Mouse (Mus musculus) stomach, embryonic 16.5 days (tissue): ENCODE data around the gene Gpx3. TPM values are rescaled to one million over a fixed set of nuclear protein-coding genes. Genes with fewer than 3 reads are reported as not detected.

Experiments
- ATAC-seq: fragments of 200-750 bp; cut with Nextera tagmentation; 2 replicates; pipeline ENCODE4 v1.8.0; 2017; ENCODE audit warnings: moderate number of reproducible peaks, moderate TSS enrichment; ENCODE audit not compliant: insufficient read depth, low FRiP score
- H3K27ac ChIP-seq: fragments of 300-500 bp; sonication (generic); 2 replicates; pipeline ENCODE4 v1.5.1; 2014; ENCODE audit warnings: low read length
- H3K27me3 ChIP-seq: fragments of 300-500 bp; sonication (generic); 2 replicates; pipeline ENCODE4 v1.6.1; 2014; ENCODE audit warnings: low read length, control low read depth, mixed read lengths; ENCODE audit not compliant: control insufficient read depth, insufficient read depth
- H3K36me3 ChIP-seq: fragments of 300-500 bp; sonication (generic); 2 replicates; pipeline ENCODE4 v1.6.1; 2014; ENCODE audit warnings: low read length; ENCODE audit not compliant: control insufficient read depth, insufficient read depth
- H3K4me1 ChIP-seq: fragments of 300-500 bp; sonication (generic); 2 replicates; pipeline ENCODE4 v1.6.1; 2014; ENCODE audit warnings: low read length, control low read depth, mixed read lengths; ENCODE audit not compliant: control insufficient read depth, insufficient read depth
- H3K4me2 ChIP-seq: fragments of 300-500 bp; sonication (generic); 2 replicates; pipeline ENCODE4 v1.6.1; 2014; ENCODE audit warnings: low read depth, low read length, mixed read lengths
- H3K4me3 ChIP-seq: fragments of 300-500 bp; sonication (generic); replicated peaks from 2 replicates; pipeline ENCODE4 v1.5.1; 2014; ENCODE audit warnings: mild to moderate bottlenecking, low read length
- H3K9ac ChIP-seq: fragments of 300-500 bp; sonication (generic); 2 replicates; pipeline ENCODE4 v1.6.1; 2014; ENCODE audit warnings: low read length
- H3K9me3 ChIP-seq: fragments of 300-500 bp; sonication (generic); replicated peaks from 2 replicates; pipeline ENCODE4 v1.6.1; 2016; ENCODE audit warnings: low read length, control low read depth; ENCODE audit not compliant: control insufficient read depth
- WGBS: fragments of 180-500 bp; shearing (Covaris S2); extraction: QIAGEN DNeasy Blood & Tissue Kit; methylation state at CpG from one replicate; pipeline ENCODE4 v1.1.7; 2014; 5-methylcytosine and 5-hydroxymethylcytosine counted together
- polyA plus RNA-seq: library from polyadenylated mRNA; unstranded; fragments of >200 nt; fragmentation: Nextera tagmentation; extraction: Ambion mirVana; gene quantifications from 2 replicates; pipeline ENCODE4 v1.2.1, GENCODE M21; 2015

Gpx3 gene
- polyA plus RNA-seq, 1 experiment from 2014 or later: 174 TPM

GRCm38 (mm10) chr11:54866119-54867048 lies 35.9 kb upstream of the Gpx3 start, which contains the start of gene Hint1:
Gene Hint1, plus strand, starts transcription at chr11:54866383.
- H3K9ac ChIP-seq: peak within 1 kb of the TSS; percentile 98
- H3K27me3 ChIP-seq: no peaks in the 10 kb centered on the region
- H3K36me3 ChIP-seq: peaks cover 15% of the 10 kb centered on the region; the same call in 1 of the 2 replicates
- WGBS: under 1% methylated on average over 106 of the region's 107 CpGs
- H3K4me1 ChIP-seq: peaks cover 12% of the 10 kb centered on the region
- no peaks in the 10 kb centered on the region for H3K9me3 ChIP-seq
- peak within 1 kb of the TSS; percentile 96 for H3K27ac ChIP-seq
- peak within 1 kb of the TSS; percentile 86 for H3K4me3 ChIP-seq
- H3K4me2 ChIP-seq: peak within 1 kb of the TSS; percentile 66
- ATAC-seq: peak; percentile 82

- peak overlapping the region; percentile 66 for H3K4me2 ChIP-seq
- peaks cover 12% of the 10 kb centered on the region for H3K4me1 ChIP-seq
- peak overlapping the region; percentile 86 for H3K4me3 ChIP-seq
- no peaks in the 10 kb centered on the region for H3K27me3 ChIP-seq
- under 1% methylated on average over 5 of the region's 5 CpGs for WGBS
- peak; percentile 53; the same call in 1 of the 2 replicates for ATAC-seq
- H3K9me3 ChIP-seq: no peaks in the 10 kb centered on the region
- peaks cover 16% of the 10 kb centered on the region; the same call in 1 of the 2 replicates for H3K36me3 ChIP-seq
- H3K9ac ChIP-seq: peak overlapping the region; percentile 98
- H3K27ac ChIP-seq: peak overlapping the region; percentile 96
Measured at GRCm38 (mm10) chr11:54867049-54867385, 35.2 kb upstream of the Gpx3 start.

- Histone ChIP-seq H3K9ac (no peak overlapping the region), H3K36me3 (peaks cover 19% of the 10 kb centered on the region; the same call in 1 of the 2 replicates), H3K27ac (no peak overlapping the region), H3K9me3 (no peaks in the 10 kb centered on the region), H3K4me3 (peak overlapping the region; percentile 86; the same call in 1 of the 2 replicates), H3K27me3 (no peaks in the 10 kb centered on the region), H3K4me1 (peaks cover 12% of the 10 kb centered on the region), H3K4me2 (peak overlapping the region; percentile 66)
- 81% methylated on average over 3 of the region's 3 CpGs for WGBS
- ATAC-seq: no peak
Measured at GRCm38 (mm10) chr11:54867903-54868434, 34.3 kb upstream of the Gpx3 start.

GRCm38 (mm10) chr11:54868445-54868844 lies 33.8 kb upstream of the Gpx3 start:
- Histone ChIP-seq H3K9ac (no peak overlapping the region), H3K4me2 (no peak overlapping the region), H3K4me1 (peaks cover 12% of the 10 kb centered on the region), H3K4me3 (no peak overlapping the region), H3K27ac (no peak overlapping the region), H3K36me3 (peaks cover 24% of the 10 kb centered on the region), H3K9me3 (no peaks in the 10 kb centered on the region), H3K27me3 (no peaks in the 10 kb centered on the region)
- WGBS: 47% methylated on average over 2 of the region's 2 CpGs
- ATAC-seq: no peak

- Histone ChIP-seq H3K4me2 (no peak overlapping the region), H3K27ac (no peak overlapping the region), H3K4me1 (peaks cover 12% of the 10 kb centered on the region), H3K9me3 (no peaks in the 10 kb centered on the region), H3K4me3 (no peak overlapping the region), H3K36me3 (peaks cover 30% of the 10 kb centered on the region), H3K27me3 (no peaks in the 10 kb centered on the region), H3K9ac (no peak overlapping the region)
- ATAC-seq: no peak
- WGBS: 76% methylated on average over 3 of the region's 3 CpGs
Measured at GRCm38 (mm10) chr11:54869318-54869717, 32.9 kb upstream of the Gpx3 start.

GRCm38 (mm10) chr11:54871831-54872537 lies 30.3 kb upstream of the Gpx3 start:
- WGBS: 80% methylated on average over 7 of the region's 7 CpGs
- no peak overlapping the region for H3K9ac ChIP-seq
- peaks cover 12% of the 10 kb centered on the region for H3K4me1 ChIP-seq
- H3K9me3 ChIP-seq: no peaks in the 10 kb centered on the region
- no peak for ATAC-seq
- peaks cover 31% of the 10 kb centered on the region for H3K36me3 ChIP-seq
- no peak overlapping the region for H3K4me3 ChIP-seq
- no peak overlapping the region for H3K27ac ChIP-seq
- no peaks in the 10 kb centered on the region for H3K27me3 ChIP-seq
- H3K4me2 ChIP-seq: no peak overlapping the region

- ATAC-seq: no peak
- Histone ChIP-seq H3K4me3 (no peak overlapping the region), H3K27ac (no peak overlapping the region), H3K9me3 (no peaks in the 10 kb centered on the region), H3K4me1 (0 out of 2 replicates have a peak, but pooled peaks cover 3% of the 10 kb centered on the region), H3K4me2 (no peak overlapping the region), H3K9ac (no peak overlapping the region), H3K27me3 (no peaks in the 10 kb centered on the region), H3K36me3 (peaks cover 18% of the 10 kb centered on the region; the same call in 1 of the 2 replicates)
- WGBS: 87% methylated on average over 5 of the region's 5 CpGs
Measured at GRCm38 (mm10) chr11:54876031-54876430, 26.2 kb upstream of the Gpx3 start.

- Histone ChIP-seq H3K9me3 (no peaks in the 10 kb centered on the region), H3K36me3 (peaks cover 5% of the 10 kb centered on the region; the same call in 1 of the 2 replicates), H3K4me3 (no peak overlapping the region), H3K27me3 (no peaks in the 10 kb centered on the region), H3K27ac (no peak overlapping the region), H3K4me2 (no peak overlapping the region), H3K9ac (no peak overlapping the region), H3K4me1 (0 out of 2 replicates have a peak, but pooled peaks cover 5% of the 10 kb centered on the region)
- 74% methylated on average over 6 of the region's 6 CpGs for WGBS
- no peak for ATAC-seq
Measured at GRCm38 (mm10) chr11:54878893-54879292, 23.4 kb upstream of the Gpx3 start.
